Mouse (Mus musculus): ENCODE data around the gene Coro6. TPM values are rescaled to one million over a fixed set of nuclear protein-coding genes. Genes with fewer than 3 reads are reported as not detected.

Coro6 gene
- polyA plus RNA-seq, 1 experiment from 2014 or later: 0.13 TPM

- no peak for ATAC-seq (ENCODE audit: low FRiP score, low read depth)
- Histone ChIP-seq H3K4me2 (replicated peaks) (no peak overlapping the region), H3K36me3 (peaks cover 23% of the 10 kb centered on the region), H3K9ac (replicated peaks) (no peak overlapping the region), H3K9me3 (no peaks in the 10 kb centered on the region), H3K27ac (replicated peaks) (no peak overlapping the region), H3K27me3 (peaks cover 75% of the 10 kb centered on the region), H3K4me3 (no peak overlapping the region; the same call in 1 of the 2 replicates), H3K4me1 (peaks cover 18% of the 10 kb centered on the region)
- WGBS: 4% methylated on average over 25 of the region's 25 CpGs
Measured at GRCm38 (mm10) chr11:77467157-77467556, 4.9 kb downstream of the Coro6 start.

- Histone ChIP-seq H3K4me3 (no peak overlapping the region), H3K36me3 (peaks cover 29% of the 10 kb centered on the region), H3K27ac (replicated peaks) (no peak overlapping the region), H3K27me3 (peaks cover 68% of the 10 kb centered on the region), H3K4me1 (peaks cover 12% of the 10 kb centered on the region), H3K9me3 (no peaks in the 10 kb centered on the region), H3K9ac (replicated peaks) (no peak overlapping the region), H3K4me2 (replicated peaks) (peak overlapping the region; percentile 6; the same call in 1 of the 2 replicates)
- no peak for ATAC-seq (ENCODE audit: low FRiP score, low read depth)
- WGBS: 17% methylated on average over 20 of the region's 20 CpGs
Measured at GRCm38 (mm10) chr11:77467784-77468183, 5.6 kb downstream of the Coro6 start.

GRCm38 (mm10) chr11:77468397-77468796 lies 6.2 kb downstream of the Coro6 start:
- ATAC-seq (ENCODE audit: low FRiP score, low read depth): no peak
- Histone ChIP-seq H3K4me3 (no peak overlapping the region), H3K4me1 (peaks cover 10% of the 10 kb centered on the region), H3K9me3 (no peaks in the 10 kb centered on the region), H3K4me2 (replicated peaks) (no peak overlapping the region), H3K27me3 (peaks cover 62% of the 10 kb centered on the region), H3K9ac (replicated peaks) (no peak overlapping the region), H3K36me3 (peaks cover 35% of the 10 kb centered on the region), H3K27ac (replicated peaks) (no peak overlapping the region)
- 86% methylated on average over 9 of the region's 9 CpGs for WGBS

GRCm38 (mm10) chr11:77471407-77471806 lies 9.2 kb downstream of the Coro6 start:
- Histone ChIP-seq H3K4me3 (no peak overlapping the region), H3K9ac (replicated peaks) (no peak overlapping the region), H3K27me3 (peaks cover 32% of the 10 kb centered on the region), H3K4me2 (replicated peaks) (no peak overlapping the region), H3K36me3 (peaks cover 57% of the 10 kb centered on the region), H3K9me3 (no peaks in the 10 kb centered on the region), H3K27ac (replicated peaks) (no peak overlapping the region), H3K4me1 (peaks cover 10% of the 10 kb centered on the region)
- no peak for ATAC-seq (ENCODE audit: low FRiP score, low read depth)
- 77% methylated on average over 29 of the region's 29 CpGs for WGBS

- whole genome bisulfite sequencing: 91% methylated on average over 16 of the region's 16 CpGs
- Histone ChIP-seq H3K27ac (replicated peaks) (no peak overlapping the region), H3K4me3 (no peak overlapping the region), H3K4me1 (peaks cover 1% of the 10 kb centered on the region), H3K36me3 (peaks cover 59% of the 10 kb centered on the region), H3K4me2 (replicated peaks) (no peak overlapping the region), H3K9me3 (no peaks in the 10 kb centered on the region), H3K27me3 (peaks cover 19% of the 10 kb centered on the region), H3K9ac (replicated peaks) (no peak overlapping the region)
- ATAC-seq (ENCODE audit: low FRiP score, low read depth): no peak
Measured at GRCm38 (mm10) chr11:77472775-77473174, 10.6 kb downstream of the Coro6 start.

GRCm38 (mm10) chr11:77476216-77476615 lies 14.0 kb downstream of the Coro6 start:
- no peaks in the 10 kb centered on the region for H3K27me3 ChIP-seq
- ATAC-seq (ENCODE audit: low FRiP score, low read depth): no peak
- H3K36me3 ChIP-seq: peaks cover 45% of the 10 kb centered on the region
- WGBS: 94% methylated on average over 14 of the region's 14 CpGs
- H3K9ac ChIP-seq (replicated peaks): no peak overlapping the region
- no peak overlapping the region for H3K4me3 ChIP-seq
- no peak overlapping the region for H3K4me2 ChIP-seq (replicated peaks)
- no peak overlapping the region for H3K27ac ChIP-seq (replicated peaks)
- H3K9me3 ChIP-seq: no peaks in the 10 kb centered on the region
- no peaks in the 10 kb centered on the region for H3K4me1 ChIP-seq

GRCm38 (mm10) chr11:77476895-77477294 lies 14.7 kb downstream of the Coro6 start:
- Histone ChIP-seq H3K36me3 (peaks cover 38% of the 10 kb centered on the region), H3K9me3 (no peaks in the 10 kb centered on the region), H3K9ac (replicated peaks) (no peak overlapping the region), H3K27me3 (no peaks in the 10 kb centered on the region), H3K27ac (replicated peaks) (no peak overlapping the region), H3K4me2 (replicated peaks) (no peak overlapping the region), H3K4me3 (no peak overlapping the region), H3K4me1 (peaks cover 6% of the 10 kb centered on the region; the same call in 1 of the 2 replicates)
- WGBS: 92% methylated on average over 6 of the region's 6 CpGs
- no peak for ATAC-seq (ENCODE audit: low FRiP score, low read depth)

GRCm38 (mm10) chr11:77483043-77483442 lies 20.8 kb downstream of the Coro6 start:
- Histone ChIP-seq H3K4me1 (peaks cover 52% of the 10 kb centered on the region), H3K36me3 (no peaks in the 10 kb centered on the region), H3K27ac (replicated peaks) (no peak overlapping the region), H3K4me2 (replicated peaks) (no peak overlapping the region), H3K4me3 (no peak overlapping the region), H3K9ac (replicated peaks) (no peak overlapping the region), H3K9me3 (no peaks in the 10 kb centered on the region), H3K27me3 (no peaks in the 10 kb centered on the region)
- ATAC-seq (ENCODE audit: low FRiP score, low read depth): no peak
- 76% methylated on average over 3 of the region's 3 CpGs for WGBS

- no peak overlapping the region for H3K4me2 ChIP-seq (replicated peaks)
- no peak overlapping the region for H3K4me3 ChIP-seq
- H3K27me3 ChIP-seq: no peaks in the 10 kb centered on the region
- no peaks in the 10 kb centered on the region for H3K9me3 ChIP-seq
- ATAC-seq (ENCODE audit: low FRiP score, low read depth): no peak
- H3K36me3 ChIP-seq: no peaks in the 10 kb centered on the region
- 78% methylated on average over 11 of the region's 11 CpGs for WGBS
- no peak overlapping the region for H3K9ac ChIP-seq (replicated peaks)
- no peak overlapping the region for H3K27ac ChIP-seq (replicated peaks)
- H3K4me1 ChIP-seq: peaks cover 59% of the 10 kb centered on the region
Measured at GRCm38 (mm10) chr11:77483510-77484255, 21.5 kb downstream of the Coro6 start.

- Histone ChIP-seq H3K4me3 (no peak overlapping the region), H3K4me2 (replicated peaks) (no peak overlapping the region), H3K4me1 (peaks cover 65% of the 10 kb centered on the region), H3K9me3 (no peaks in the 10 kb centered on the region), H3K9ac (replicated peaks) (no peak overlapping the region; the same call in 1 of the 2 replicates), H3K27ac (replicated peaks) (0 out of 2 replicates have a peak overlapping the region, but pooled peaks have one; percentile 7), H3K36me3 (no peaks in the 10 kb centered on the region), H3K27me3 (no peaks in the 10 kb centered on the region)
- WGBS: 56% methylated on average over 6 of the region's 6 CpGs
- ATAC-seq (ENCODE audit: low FRiP score, low read depth): no peak
Measured at GRCm38 (mm10) chr11:77485229-77485628, 23.0 kb downstream of the Coro6 start.

GRCm38 (mm10) chr11:77486798-77487197 lies 24.6 kb downstream of the Coro6 start:
- Histone ChIP-seq H3K9ac (replicated peaks) (0 out of 2 replicates have a peak overlapping the region, but pooled peaks have one; percentile 11), H3K4me2 (replicated peaks) (peak overlapping the region; percentile 80), H3K36me3 (no peaks in the 10 kb centered on the region), H3K4me3 (peak overlapping the region; percentile 15; the same call in 1 of the 2 replicates), H3K9me3 (no peaks in the 10 kb centered on the region), H3K27me3 (no peaks in the 10 kb centered on the region), H3K4me1 (peaks cover 75% of the 10 kb centered on the region), H3K27ac (replicated peaks) (0 out of 2 replicates have a peak overlapping the region, but pooled peaks have one; percentile 26)
- no peak for ATAC-seq (ENCODE audit: low FRiP score, low read depth)
- WGBS: 61% methylated on average over 5 of the region's 5 CpGs

- Histone ChIP-seq H3K9ac (replicated peaks) (peak overlapping the region; percentile 93), H3K4me2 (replicated peaks) (peak overlapping the region; percentile 80), H3K4me1 (peaks cover 74% of the 10 kb centered on the region), H3K36me3 (no peaks in the 10 kb centered on the region), H3K4me3 (peak overlapping the region; percentile 90), H3K9me3 (no peaks in the 10 kb centered on the region), H3K27ac (replicated peaks) (peak overlapping the region; percentile 78), H3K27me3 (no peaks in the 10 kb centered on the region)
- WGBS: 2% methylated on average over 55 of the region's 55 CpGs
- no peak for ATAC-seq (ENCODE audit: low FRiP score, low read depth)
Measured at GRCm38 (mm10) chr11:77488771-77489581, 26.8 kb downstream of the Coro6 start.

Data from midbrain, embryonic 12.5 days (tissue).